Mouse (Mus musculus) limb, embryonic 14.5 days (tissue): ENCODE measurements around the gene Slc3a1. TPM values are rescaled to one million over a fixed set of nuclear protein-coding genes. Genes with fewer than 3 reads are reported as not detected.
A peak's percentile ranks its signal among the peaks of the same experiment; 100 is the strongest.

ENCODE experiments used
- ATAC-seq: fragments of 200-750 bp; cut with Nextera tagmentation; 2 replicates; pipeline ENCODE4 v1.8.0; 2017; ENCODE audit warnings: low read depth, moderate number of reproducible peaks, moderate TSS enrichment; ENCODE audit not compliant: low FRiP score
- DNase-seq: peaks from one replicate; pipeline ENCODE4 v3.0.0-alpha.2; 2015; ENCODE audit warnings: low spot score
- H3K27ac ChIP-seq: fragments of 300-500 bp; sonication (generic); replicated peaks from 2 replicates; pipeline ENCODE4 v1.5.1; 2014; ENCODE audit warnings: low read depth, mild to moderate bottlenecking, low read length, moderate library complexity, mixed read lengths
- H3K27me3 ChIP-seq: fragments of 300-500 bp; sonication (generic); 2 replicates; pipeline ENCODE4 v1.6.1; 2014; ENCODE audit warnings: low read length, mixed read lengths; ENCODE audit not compliant: control insufficient read depth, insufficient read depth
- H3K36me3 ChIP-seq: fragments of 300-500 bp; sonication (generic); 2 replicates; pipeline ENCODE4 v1.6.1; 2014; ENCODE audit warnings: mild to moderate bottlenecking, low read length, moderate library complexity, mixed read lengths; ENCODE audit not compliant: control insufficient read depth, insufficient read depth
- H3K4me1 ChIP-seq: fragments of 300-500 bp; sonication (generic); 2 replicates; pipeline ENCODE4 v1.6.1; 2014; ENCODE audit warnings: antibody characterized with exemption, low read length, mixed read lengths; ENCODE audit not compliant: control insufficient read depth, insufficient read depth
- H3K4me2 ChIP-seq: fragments of 300-500 bp; sonication (generic); replicated peaks from 2 replicates; pipeline ENCODE4 v1.6.1; 2014; ENCODE audit warnings: low read depth, mild to moderate bottlenecking, low read length, moderate library complexity; ENCODE audit not compliant: severe bottlenecking
- H3K4me3 ChIP-seq: fragments of 300-500 bp; sonication (generic); replicated peaks from 2 replicates; pipeline ENCODE4 v1.5.1; 2014; ENCODE audit warnings: low read length
- H3K9ac ChIP-seq: fragments of 300-500 bp; sonication (generic); 2 replicates; pipeline ENCODE4 v1.6.1; 2014; ENCODE audit warnings: mild to moderate bottlenecking, low read depth, low read length, moderate library complexity; ENCODE audit not compliant: severe bottlenecking
- H3K9me3 ChIP-seq: fragments of 300-500 bp; sonication (generic); 2 replicates; pipeline ENCODE4 v1.6.1; 2016; ENCODE audit warnings: low read length; ENCODE audit not compliant: control insufficient read depth
- POLR2A ChIP-seq: fragments of 200-500 bp; IDR thresholded peaks from 2 replicates; pipeline ENCODE4 v1.8.0; 2012; ENCODE audit warnings: inconsistent platforms, mild to moderate bottlenecking, moderate library complexity, borderline replicate concordance; ENCODE audit not compliant: insufficient read depth, insufficient read length; ENCODE audit errors: extremely low read depth
- WGBS: fragments of 180-500 bp; shearing (Covaris S2); extraction: QIAGEN DNeasy Blood & Tissue Kit; methylation state at CpG from one replicate; pipeline ENCODE4 v1.1.7; 2014; 5-methylcytosine and 5-hydroxymethylcytosine counted together
- polyA plus RNA-seq, 2 experiments: library from polyadenylated mRNA; depleted of rRNA in 1 of 2; stranded (reverse) in 1 of 2; unstranded in 1 of 2; fragments of >200 nt; fragmentation: Nextera tagmentation in 1 of 2; extraction: Ambion mirVana in 1 of 2; gene quantifications; 2 replicates each; pipeline versions ENCODE4 v1.2.1 to v1.2.3; 2012 to 2014

The Slc3a1 gene
- polyA plus RNA-seq, 2 experiments = 0.23 to 0.84 TPM

- Histone ChIP-seq H3K4me3 (no peak overlapping the region), H3K36me3 (peaks cover 3% of the 10 kb centered on the region; the same call in 1 of the 2 replicates), H3K9ac (no peak overlapping the region), H3K9me3 (no peaks in the 10 kb centered on the region), H3K27ac (no peak overlapping the region), H3K4me1 (no peaks in the 10 kb centered on the region), H3K4me2 (no peak overlapping the region), H3K27me3 (no peaks in the 10 kb centered on the region)
- no peak for TF ChIP-seq POLR2A
- no peak for DNase-seq
- ATAC-seq = no peak
- 87% methylated on average over 3 of the region's 3 CpGs for WGBS
Measured at GRCm38 (mm10) chr17:85018344-85018743, 9.8 kb upstream of the Slc3a1 start.

- Histone ChIP-seq H3K4me3 (no peak overlapping the region), H3K9ac (no peak overlapping the region), H3K36me3 (peaks cover 3% of the 10 kb centered on the region; the same call in 1 of the 2 replicates), H3K9me3 (no peaks in the 10 kb centered on the region), H3K4me2 (no peak overlapping the region), H3K27me3 (no peaks in the 10 kb centered on the region), H3K27ac (no peak overlapping the region), H3K4me1 (no peaks in the 10 kb centered on the region)
- no peak for TF ChIP-seq POLR2A
- 84% methylated on average over 5 of the region's 5 CpGs for WGBS
- DNase-seq (no peak), ATAC-seq (no peak)
Measured at GRCm38 (mm10) chr17:85018794-85019193, 9.4 kb upstream of the Slc3a1 start.

GRCm38 (mm10) chr17:85020343-85020742 lies 7.8 kb upstream of the Slc3a1 start:
- no peak overlapping the region for H3K9ac ChIP-seq
- DNase-seq (no peak), ATAC-seq (no peak)
- 82% methylated on average over 3 of the region's 3 CpGs for WGBS
- H3K4me1 ChIP-seq = no peaks in the 10 kb centered on the region
- H3K36me3 ChIP-seq = peaks cover 3% of the 10 kb centered on the region; the same call in 1 of the 2 replicates
- TF ChIP-seq POLR2A = no peak
- H3K9me3 ChIP-seq = no peaks in the 10 kb centered on the region
- H3K27ac ChIP-seq = no peak overlapping the region
- no peaks in the 10 kb centered on the region for H3K27me3 ChIP-seq
- H3K4me3 ChIP-seq = no peak overlapping the region
- no peak overlapping the region for H3K4me2 ChIP-seq

- DNase-seq (peak; percentile 79), ATAC-seq (peak; percentile 12; the same call in 1 of the 2 replicates)
- no peaks in the 10 kb centered on the region for H3K4me1 ChIP-seq
- H3K27ac ChIP-seq = no peak overlapping the region
- H3K9ac ChIP-seq = no peak overlapping the region
- H3K4me2 ChIP-seq = no peak overlapping the region
- 66% methylated on average over 22 of the region's 22 CpGs for WGBS
- no peaks in the 10 kb centered on the region for H3K9me3 ChIP-seq
- no peaks in the 10 kb centered on the region for H3K27me3 ChIP-seq
- no peak for TF ChIP-seq POLR2A
- no peaks in the 10 kb centered on the region for H3K36me3 ChIP-seq
- no peak overlapping the region for H3K4me3 ChIP-seq
Measured at GRCm38 (mm10) chr17:85023247-85024167, 4.7 kb upstream of the Slc3a1 start.

- Histone ChIP-seq H3K27ac (no peak overlapping the region), H3K27me3 (no peaks in the 10 kb centered on the region), H3K9me3 (no peaks in the 10 kb centered on the region), H3K4me2 (no peak overlapping the region), H3K9ac (no peak overlapping the region), H3K36me3 (no peaks in the 10 kb centered on the region), H3K4me1 (no peaks in the 10 kb centered on the region), H3K4me3 (no peak overlapping the region)
- no peak for ATAC-seq
- no peak for DNase-seq
- 85% methylated on average over 8 of the region's 8 CpGs for WGBS
- TF ChIP-seq POLR2A = no peak
Measured at GRCm38 (mm10) chr17:85024237-85024636, 3.9 kb upstream of the Slc3a1 start.

- H3K27ac ChIP-seq = no peak overlapping the region
- H3K9me3 ChIP-seq = no peaks in the 10 kb centered on the region
- H3K27me3 ChIP-seq = no peaks in the 10 kb centered on the region
- no peaks in the 10 kb centered on the region for H3K4me1 ChIP-seq
- DNase-seq = no peak
- no peak for ATAC-seq
- no peak overlapping the region for H3K9ac ChIP-seq
- H3K36me3 ChIP-seq = no peaks in the 10 kb centered on the region
- TF ChIP-seq POLR2A = no peak
- H3K4me3 ChIP-seq = no peak overlapping the region
- 90% methylated on average over 6 of the region's 6 CpGs for WGBS
- H3K4me2 ChIP-seq = no peak overlapping the region
Measured at GRCm38 (mm10) chr17:85025151-85025550, 3.0 kb upstream of the Slc3a1 start.
